Mouse (Mus musculus) erythroblast, embryonic 14.5 days (primary cell): Measurements from ENCODE around the gene Ap1ar.

Experiments
- GATA1 ChIP-seq: IDR thresholded peaks from 2 replicates; pipeline ENCODE4 v1.6.1; 2012; ENCODE audit warnings: low read length, inconsistent platforms, mixed read lengths
- TAL1 ChIP-seq: IDR thresholded peaks from 3 replicates; pipeline ENCODE4 v1.6.1; 2012; ENCODE audit warnings: low read length, inconsistent platforms, mixed read lengths

- no peak for TF ChIP-seq GATA1
- TF ChIP-seq TAL1 = no peak
Observed at GRCm38 (mm10) chr3:127805071-127805470, 32.3 kb downstream of the Ap1ar start.
